Mouse (Mus musculus) heart, embryonic 14.5 days (tissue): ENCODE data around the gene Mex3a. TPM values are rescaled to one million over a fixed set of nuclear protein-coding genes. Genes with fewer than 3 reads are reported as not detected.

Source experiments
- ATAC-seq: fragments of 200-750 bp; cut with Nextera tagmentation; 2 replicates; pipeline ENCODE4 v1.8.0; 2017; ENCODE audit warnings: low read depth, moderate TSS enrichment; ENCODE audit not compliant: insufficient number of reproducible peaks, insufficient read depth, low FRiP score
- H3K27ac ChIP-seq, 2 experiments: fragments of 200-500 bp in 1 of 2; fragments of 300-500 bp in 1 of 2; sonication (generic) in 1 of 2; replicated peaks in 1 of 2; 2 replicates each; pipeline ENCODE4 v1.5.1; 2012 to 2014; ENCODE audit warnings: low read depth in 2 of 2, low read length in 2 of 2, control low read depth in 1 of 2, mild to moderate bottlenecking in 1 of 2, mixed read lengths in 1 of 2; ENCODE audit not compliant: control insufficient read depth in 1 of 2, insufficient read depth in 1 of 2
- H3K27me3 ChIP-seq: fragments of 300-500 bp; sonication (generic); 2 replicates; pipeline ENCODE4 v1.6.1; 2014; ENCODE audit warnings: mild to moderate bottlenecking, low read length, control low read depth; ENCODE audit not compliant: control insufficient read depth, insufficient read depth
- H3K36me3 ChIP-seq: fragments of 300-500 bp; sonication (generic); 2 replicates; pipeline ENCODE4 v1.6.1; 2014; ENCODE audit warnings: mild to moderate bottlenecking, control low read depth, low read length, mixed read lengths; ENCODE audit not compliant: control insufficient read depth, insufficient read depth
- H3K4me1 ChIP-seq, 2 experiments: fragments of 200-500 bp in 1 of 2; fragments of 300-500 bp in 1 of 2; sonication (generic) in 1 of 2; 2 replicates each; pipeline ENCODE4 v1.6.1; 2012 to 2014; ENCODE audit warnings: low read length in 2 of 2, control low read depth in 1 of 2, mixed read lengths in 1 of 2; ENCODE audit not compliant: control insufficient read depth in 2 of 2, insufficient read depth in 2 of 2
- H3K4me2 ChIP-seq: fragments of 300-500 bp; sonication (generic); 2 replicates; pipeline ENCODE4 v1.6.1; 2014; ENCODE audit warnings: mild to moderate bottlenecking, low read length
- H3K4me3 ChIP-seq, 2 experiments: fragments of 200-500 bp in 1 of 2; fragments of 300-500 bp in 1 of 2; sonication (generic) in 1 of 2; 2 replicates each; pipeline ENCODE4 v1.5.1; 2012 to 2014; ENCODE audit warnings: low read length in 2 of 2, mild to moderate bottlenecking in 2 of 2, control low read depth in 1 of 2, low read depth in 1 of 2, moderate library complexity in 1 of 2; ENCODE audit not compliant: control insufficient read depth in 1 of 2, insufficient read depth in 1 of 2
- H3K9ac ChIP-seq: fragments of 300-500 bp; sonication (generic); 2 replicates; pipeline ENCODE4 v1.6.1; 2014; ENCODE audit warnings: mild to moderate bottlenecking, low read length
- H3K9me3 ChIP-seq: fragments of 300-500 bp; sonication (generic); 2 replicates; pipeline ENCODE4 v1.6.1; 2016; ENCODE audit warnings: low read length, control low read depth; ENCODE audit not compliant: control insufficient read depth
- WGBS: fragments of 180-500 bp; shearing (Covaris S2); extraction: QIAGEN DNeasy Blood & Tissue Kit; methylation state at CpG from one replicate; pipeline ENCODE4 v1.1.7; 2014; 5-methylcytosine and 5-hydroxymethylcytosine counted together
- polyA plus RNA-seq: library from polyadenylated mRNA; unstranded; fragments of >200 nt; fragmentation: Nextera tagmentation; extraction: Ambion mirVana; gene quantifications from 2 replicates; pipeline ENCODE4 v1.2.1, GENCODE M21; 2014

Gene Mex3a
- polyA plus RNA-seq, 1 experiment from 2014 or later, result 11.0 TPM

GRCm38 (mm10) chr3:88530082-88530864, 1.9 kb upstream of the Mex3a start:
- H3K4me3 ChIP-seq, result peak overlapping the region; percentile 36 to 90
- 0 out of 2 replicates have a peak, but pooled peaks cover 8% of the 10 kb centered on the region for H3K36me3 ChIP-seq
- peak overlapping the region; percentile 63 to 87 for H3K27ac ChIP-seq
- H3K9ac ChIP-seq, result peak overlapping the region; percentile 95
- H3K4me1 ChIP-seq, result peaks cover 39 to 59% of the 10 kb centered on the region in 2 experiments
- WGBS, result 28% methylated on average over 11 of the region's 11 CpGs
- ATAC-seq, result no peak
- peak overlapping the region; percentile 68 for H3K4me2 ChIP-seq
- no peaks in the 10 kb centered on the region for H3K27me3 ChIP-seq
- H3K9me3 ChIP-seq, result no peaks in the 10 kb centered on the region

- Histone ChIP-seq H3K4me1 (peaks cover 49 to 63% of the 10 kb centered on the region in 2 experiments), H3K9me3 (no peaks in the 10 kb centered on the region), H3K36me3 (peaks cover 16% of the 10 kb centered on the region), H3K4me3 (peak overlapping the region; percentile 90 to 93), H3K27me3 (no peaks in the 10 kb centered on the region), H3K27ac (peak overlapping the region; percentile 87 to 92), H3K4me2 (peak overlapping the region; percentile 68), H3K9ac (peak overlapping the region; percentile 95)
- peak; percentile 75 for ATAC-seq
- under 1% methylated on average over 55 of the region's 63 CpGs for WGBS
These were observed 572 bp upstream of the Mex3a start for GRCm38 (mm10) chr3:88531348-88532298.

GRCm38 (mm10) chr3:88532689-88533511, 705 bp downstream of the Mex3a start:
- under 1% methylated on average over 38 of the region's 40 CpGs for WGBS
- peak overlapping the region; percentile 90 to 93 for H3K4me3 ChIP-seq
- no peaks in the 10 kb centered on the region for H3K27me3 ChIP-seq
- H3K36me3 ChIP-seq, result peaks cover 28% of the 10 kb centered on the region
- H3K9me3 ChIP-seq, result no peaks in the 10 kb centered on the region
- peak overlapping the region; percentile 87 to 88 for H3K27ac ChIP-seq
- peaks cover 47 to 64% of the 10 kb centered on the region in 2 experiments for H3K4me1 ChIP-seq
- 0 out of 2 replicates have a peak, but pooled peaks have one; percentile 6 for ATAC-seq
- peak overlapping the region; percentile 95 for H3K9ac ChIP-seq
- H3K4me2 ChIP-seq, result peak overlapping the region; percentile 68

- Histone ChIP-seq H3K4me2 (peak overlapping the region; percentile 68), H3K27ac (peak overlapping the region in 1 of 2 experiments; percentile 87; a peak in 1 of 4 replicates), H3K4me1 (peaks cover 45 to 68% of the 10 kb centered on the region in 2 experiments), H3K4me3 (peak overlapping the region; percentile 90 to 93), H3K27me3 (no peaks in the 10 kb centered on the region), H3K9me3 (no peaks in the 10 kb centered on the region), H3K9ac (peak overlapping the region; percentile 95), H3K36me3 (peaks cover 36% of the 10 kb centered on the region)
- 10% methylated on average over 4 of the region's 5 CpGs for WGBS
- no peak for ATAC-seq
These were observed 1.5 kb downstream of the Mex3a start for GRCm38 (mm10) chr3:88533706-88534105.

- WGBS, result 42% methylated on average over 3 of the region's 3 CpGs
- H3K4me1 ChIP-seq, result peaks cover 34 to 64% of the 10 kb centered on the region in 2 experiments
- ATAC-seq, result no peak
- no peak overlapping the region for H3K27ac ChIP-seq
- H3K27me3 ChIP-seq, result no peaks in the 10 kb centered on the region
- H3K9me3 ChIP-seq, result no peaks in the 10 kb centered on the region
- peak overlapping the region in 1 of 2 experiments; percentile 90; a peak in 1 of 4 replicates for H3K4me3 ChIP-seq
- H3K4me2 ChIP-seq, result peak overlapping the region; percentile 68
- H3K36me3 ChIP-seq, result peaks cover 42% of the 10 kb centered on the region
- H3K9ac ChIP-seq, result peak overlapping the region; percentile 95; the same call in 1 of the 2 replicates
These were observed 2.8 kb downstream of the Mex3a start for GRCm38 (mm10) chr3:88535005-88535404.

GRCm38 (mm10) chr3:88535527-88535926, 3.3 kb downstream of the Mex3a start:
- no peaks in the 10 kb centered on the region for H3K27me3 ChIP-seq
- 73% methylated on average over 4 of the region's 4 CpGs for WGBS
- H3K9me3 ChIP-seq, result no peaks in the 10 kb centered on the region
- H3K36me3 ChIP-seq, result peaks cover 47% of the 10 kb centered on the region
- H3K27ac ChIP-seq, result no peak overlapping the region
- H3K4me2 ChIP-seq, result peak overlapping the region; percentile 68
- no peak overlapping the region; a peak in 1 of 4 replicates for H3K4me3 ChIP-seq
- peaks cover 29 to 60% of the 10 kb centered on the region in 2 experiments for H3K4me1 ChIP-seq
- peak overlapping the region; percentile 95; the same call in 1 of the 2 replicates for H3K9ac ChIP-seq
- ATAC-seq, result no peak
